Mouse (Mus musculus) midbrain, embryonic 12.5 days (tissue): Measurements from ENCODE around the gene Trim59. TPM values are rescaled to one million over a fixed set of nuclear protein-coding genes. Genes with fewer than 3 reads are reported as not detected.
A peak's percentile ranks its signal among the peaks of the same experiment; 100 is the strongest.

Experiments
- ATAC-seq: fragments of 200-750 bp; cut with Nextera tagmentation; 2 replicates; pipeline ENCODE4 v1.8.0; 2017; ENCODE audit warnings: low read depth, moderate TSS enrichment, moderate library complexity; ENCODE audit not compliant: low FRiP score
- H3K27ac ChIP-seq: fragments of 300-500 bp; sonication (generic); replicated peaks from 2 replicates; pipeline ENCODE4 v1.5.1; 2016; ENCODE audit warnings: mild to moderate bottlenecking
- H3K27me3 ChIP-seq: fragments of 300-500 bp; sonication (generic); 2 replicates; pipeline ENCODE4 v1.6.1; 2016; ENCODE audit warnings: mild to moderate bottlenecking
- H3K36me3 ChIP-seq: fragments of 300-500 bp; sonication (generic); 2 replicates; pipeline ENCODE4 v1.6.1; 2016
- H3K4me1 ChIP-seq: fragments of 300-500 bp; sonication (generic); 2 replicates; pipeline ENCODE4 v1.6.1; 2016
- H3K4me2 ChIP-seq: fragments of 300-500 bp; sonication (generic); replicated peaks from 2 replicates; pipeline ENCODE4 v1.6.1; 2016; ENCODE audit warnings: mild to moderate bottlenecking, moderate library complexity
- H3K4me3 ChIP-seq: fragments of 300-500 bp; sonication (generic); 2 replicates; pipeline ENCODE4 v1.5.1; 2016; ENCODE audit warnings: mild to moderate bottlenecking
- H3K9ac ChIP-seq: fragments of 300-500 bp; sonication (generic); replicated peaks from 2 replicates; pipeline ENCODE4 v1.6.1; 2016; ENCODE audit warnings: mild to moderate bottlenecking, moderate library complexity
- H3K9me3 ChIP-seq: fragments of 300-500 bp; sonication (generic); 2 replicates; pipeline ENCODE4 v1.6.1; 2016; ENCODE audit warnings: mild to moderate bottlenecking
- WGBS: fragments of 180-500 bp; shearing (Covaris S2); methylation state at CpG from one replicate; pipeline ENCODE4 v1.1.7; 2016; 5-methylcytosine and 5-hydroxymethylcytosine counted together
- polyA plus RNA-seq: library from polyadenylated mRNA; unstranded; fragments of >200 nt; fragmentation: Nextera tagmentation; extraction: Ambion mirVana; gene quantifications from 2 replicates; pipeline ENCODE4 v1.2.1, GENCODE M21; 2016

Gene Trim59
- polyA plus RNA-seq = 166 and 171 TPM in 2 replicates

- peak within 1 kb of the TSS; percentile 97 for H3K9ac ChIP-seq
- peak within 1 kb of the TSS; percentile 86 for H3K4me3 ChIP-seq
- peak; percentile 97 for ATAC-seq
- H3K4me2 ChIP-seq = peak within 1 kb of the TSS; percentile 68
- peaks cover 4% of the 10 kb centered on the region; the same call in 1 of the 2 replicates for H3K27me3 ChIP-seq
- H3K4me1 ChIP-seq = peaks cover 17% of the 10 kb centered on the region
- no peaks in the 10 kb centered on the region for H3K9me3 ChIP-seq
- peaks cover 11% of the 10 kb centered on the region for H3K36me3 ChIP-seq
- peak within 1 kb of the TSS; percentile 95 for H3K27ac ChIP-seq
- WGBS = under 1% methylated on average over 72 of the region's 80 CpGs
Observed at GRCm38 (mm10) chr3:69044645-69045399, at the start of gene Trim59. Gene Trim59, minus strand, starts transcription at chr3:69044755.

- Histone ChIP-seq H3K36me3 (no peaks in the 10 kb centered on the region), H3K9ac (no peak overlapping the region), H3K27ac (no peak overlapping the region), H3K4me1 (no peaks in the 10 kb centered on the region), H3K4me2 (no peak overlapping the region), H3K4me3 (no peak overlapping the region), H3K9me3 (no peaks in the 10 kb centered on the region), H3K27me3 (no peaks in the 10 kb centered on the region)
- WGBS = 62% methylated on average over 1 of the region's 1 CpGs
- ATAC-seq = no peak
Observed at GRCm38 (mm10) chr3:69064005-69064404, 19.4 kb upstream of the Trim59 start.

- 94% methylated on average over 1 of the region's 1 CpGs for WGBS
- Histone ChIP-seq H3K4me1 (no peaks in the 10 kb centered on the region), H3K4me3 (no peak overlapping the region), H3K9me3 (no peaks in the 10 kb centered on the region), H3K36me3 (no peaks in the 10 kb centered on the region), H3K27ac (no peak overlapping the region), H3K27me3 (no peaks in the 10 kb centered on the region), H3K4me2 (no peak overlapping the region), H3K9ac (no peak overlapping the region)
- no peak for ATAC-seq
Observed at GRCm38 (mm10) chr3:69062764-69063163, 18.2 kb upstream of the Trim59 start.

GRCm38 (mm10) chr3:69060672-69061071 lies 16.1 kb upstream of the Trim59 start:
- Histone ChIP-seq H3K4me3 (no peak overlapping the region), H3K36me3 (no peaks in the 10 kb centered on the region), H3K9me3 (no peaks in the 10 kb centered on the region), H3K4me2 (no peak overlapping the region), H3K27ac (no peak overlapping the region), H3K27me3 (no peaks in the 10 kb centered on the region), H3K4me1 (no peaks in the 10 kb centered on the region), H3K9ac (no peak overlapping the region)
- 95% methylated on average over 4 of the region's 4 CpGs for WGBS
- ATAC-seq = no peak

GRCm38 (mm10) chr3:69055871-69056270 lies 11.3 kb upstream of the Trim59 start:
- Histone ChIP-seq H3K9ac (no peak overlapping the region), H3K36me3 (no peaks in the 10 kb centered on the region), H3K4me3 (no peak overlapping the region), H3K4me1 (no peaks in the 10 kb centered on the region), H3K27ac (no peak overlapping the region), H3K27me3 (no peaks in the 10 kb centered on the region), H3K9me3 (no peaks in the 10 kb centered on the region), H3K4me2 (no peak overlapping the region)
- WGBS = 95% methylated on average over 3 of the region's 3 CpGs
- ATAC-seq = no peak

- no peak overlapping the region for H3K27ac ChIP-seq
- no peak for ATAC-seq
- H3K9ac ChIP-seq = no peak overlapping the region
- H3K27me3 ChIP-seq = no peaks in the 10 kb centered on the region
- no peaks in the 10 kb centered on the region for H3K9me3 ChIP-seq
- no peaks in the 10 kb centered on the region for H3K36me3 ChIP-seq
- WGBS = 84% methylated on average over 7 of the region's 7 CpGs
- H3K4me3 ChIP-seq = no peak overlapping the region
- no peaks in the 10 kb centered on the region for H3K4me1 ChIP-seq
- no peak overlapping the region for H3K4me2 ChIP-seq
Observed at GRCm38 (mm10) chr3:69054760-69055432, 10.3 kb upstream of the Trim59 start.

- 93% methylated on average over 11 of the region's 11 CpGs for WGBS
- ATAC-seq = no peak
- no peak overlapping the region for H3K4me2 ChIP-seq
- H3K9me3 ChIP-seq = no peaks in the 10 kb centered on the region
- no peak overlapping the region for H3K27ac ChIP-seq
- no peak overlapping the region for H3K9ac ChIP-seq
- no peak overlapping the region for H3K4me3 ChIP-seq
- no peaks in the 10 kb centered on the region for H3K36me3 ChIP-seq
- H3K27me3 ChIP-seq = peaks cover 4% of the 10 kb centered on the region; the same call in 1 of the 2 replicates
- no peaks in the 10 kb centered on the region for H3K4me1 ChIP-seq
Observed at GRCm38 (mm10) chr3:69051894-69052293, 7.3 kb upstream of the Trim59 start.

- H3K4me3 ChIP-seq = no peak overlapping the region
- no peak overlapping the region for H3K27ac ChIP-seq
- H3K4me2 ChIP-seq = no peak overlapping the region
- ATAC-seq = no peak
- no peak overlapping the region for H3K9ac ChIP-seq
- peaks cover 7% of the 10 kb centered on the region for H3K4me1 ChIP-seq
- no peaks in the 10 kb centered on the region for H3K9me3 ChIP-seq
- WGBS = 77% methylated on average over 6 of the region's 6 CpGs
- H3K27me3 ChIP-seq = peaks cover 4% of the 10 kb centered on the region; the same call in 1 of the 2 replicates
- H3K36me3 ChIP-seq = no peaks in the 10 kb centered on the region
Observed at GRCm38 (mm10) chr3:69049011-69049410, 4.5 kb upstream of the Trim59 start.

DNA sequence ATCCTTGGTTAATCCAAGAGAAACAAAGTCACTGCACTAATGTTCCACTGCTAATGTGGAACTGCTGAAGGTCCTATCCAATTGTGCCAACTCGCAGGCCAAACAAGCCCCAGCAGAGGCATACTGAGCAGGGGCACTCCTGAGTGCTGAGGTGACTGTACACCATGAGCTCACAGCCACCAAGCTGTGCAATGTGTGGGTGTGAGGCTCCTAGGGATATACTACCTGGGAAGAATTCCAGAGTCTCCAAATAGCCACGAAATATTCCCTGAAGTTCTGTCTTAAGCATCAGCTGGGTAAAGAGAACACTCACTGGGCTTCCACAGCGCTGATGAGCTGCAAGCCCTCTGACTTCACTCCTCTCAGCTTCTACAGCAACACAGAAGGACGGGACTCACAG lies 3.1 kb upstream of the Trim59 start:
- H3K4me3 ChIP-seq = no peak overlapping the region

GRCm38 (mm10) chr3:69046509-69046908 lies 2.0 kb upstream of the Trim59 start:
- 76% methylated on average over 4 of the region's 4 CpGs for WGBS
- Histone ChIP-seq H3K4me3 (no peak overlapping the region), H3K36me3 (no peaks in the 10 kb centered on the region; the same call in 1 of the 2 replicates), H3K9me3 (no peaks in the 10 kb centered on the region), H3K27me3 (peaks cover 4% of the 10 kb centered on the region; the same call in 1 of the 2 replicates), H3K4me1 (peaks cover 15% of the 10 kb centered on the region), H3K27ac (no peak overlapping the region), H3K4me2 (no peak overlapping the region), H3K9ac (no peak overlapping the region)
- no peak for ATAC-seq

More for the DNA sequence above, 3.1 kb upstream of the Trim59 start:
- Histone ChIP-seq H3K4me2 (no peak overlapping the region), H3K36me3 (no peaks in the 10 kb centered on the region), H3K27ac (no peak overlapping the region), H3K4me1 (peaks cover 9% of the 10 kb centered on the region), H3K27me3 (peaks cover 4% of the 10 kb centered on the region; the same call in 1 of the 2 replicates), H3K9me3 (no peaks in the 10 kb centered on the region), H3K9ac (no peak overlapping the region)
- ATAC-seq = no peak
- WGBS = 85% methylated on average over 4 of the region's 4 CpGs

DNA sequence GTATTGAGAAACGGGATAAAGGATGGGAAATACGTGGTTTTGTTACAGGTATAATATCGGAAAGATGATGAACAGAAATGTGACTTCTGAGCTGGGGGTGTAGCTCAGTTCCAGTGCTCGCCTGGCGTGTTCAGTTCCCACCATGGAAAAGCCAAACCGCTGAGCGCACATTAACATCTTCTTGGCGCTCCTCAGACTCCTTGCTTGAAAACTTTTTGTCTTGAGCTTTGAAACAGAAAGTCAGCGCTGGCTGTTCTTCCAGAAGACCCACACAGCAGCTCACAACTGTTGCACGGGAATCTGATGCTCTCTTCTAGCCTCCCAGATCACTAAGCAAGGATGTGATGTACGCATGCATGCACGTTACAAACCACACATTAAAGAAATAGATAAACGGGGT lies 1.2 kb upstream of the Trim59 start:
- no peak for ATAC-seq
- Histone ChIP-seq H3K4me3 (peak overlapping the region; percentile 86), H3K9me3 (no peaks in the 10 kb centered on the region), H3K9ac (0 out of 2 replicates have a peak overlapping the region, but pooled peaks have one; percentile 97), H3K4me2 (peak overlapping the region; percentile 68), H3K27me3 (peaks cover 4% of the 10 kb centered on the region; the same call in 1 of the 2 replicates), H3K4me1 (peaks cover 15% of the 10 kb centered on the region), H3K27ac (no peak overlapping the region), H3K36me3 (peaks cover 4% of the 10 kb centered on the region; the same call in 1 of the 2 replicates)
- 20% methylated on average over 13 of the region's 13 CpGs for WGBS

DNA sequence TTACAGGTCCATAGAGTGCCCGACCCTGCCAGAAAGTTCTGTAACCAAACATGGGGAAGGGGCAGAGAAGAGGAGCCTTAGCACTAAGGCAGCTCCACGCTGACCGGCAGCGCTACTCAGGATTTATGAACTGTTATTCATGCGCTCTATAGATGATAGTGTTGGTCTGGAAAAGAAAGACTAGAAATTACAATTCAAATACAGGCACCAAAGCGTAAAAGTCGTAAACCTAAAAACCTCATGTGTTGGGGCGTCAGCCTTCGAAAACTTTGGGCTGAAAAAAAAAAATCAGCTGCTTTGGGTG lies 797 bp upstream of the Trim59 start:
- Histone ChIP-seq H3K9me3 (no peaks in the 10 kb centered on the region), H3K4me2 (peak overlapping the region; percentile 68), H3K36me3 (peaks cover 7% of the 10 kb centered on the region), H3K27me3 (peaks cover 4% of the 10 kb centered on the region; the same call in 1 of the 2 replicates), H3K4me1 (peaks cover 17% of the 10 kb centered on the region), H3K27ac (peak overlapping the region; percentile 95), H3K9ac (peak overlapping the region; percentile 97), H3K4me3 (peak overlapping the region; percentile 86)
- 9% methylated on average over 9 of the region's 9 CpGs for WGBS
- ATAC-seq = no peak
